Mouse (Mus musculus): ENCODE data around the gene Pfdn6. TPM values are rescaled to one million over a fixed set of nuclear protein-coding genes. Genes with fewer than 3 reads are reported as not detected.

Pfdn6 gene
- polyA plus RNA-seq, 1 experiment = 19.4 TPM

GRCm38 (mm10) chr17:33941381-33941780 lies 1.2 kb upstream of the Pfdn6 start:
- 43% methylated on average over 19 of the region's 19 CpGs for WGBS
- Histone ChIP-seq H3K27ac (ENCODE audit: insufficient read depth, low read depth, low read length) (no peak overlapping the region), H3K36me3 (ENCODE audit: control insufficient read depth, insufficient read depth, low read length) (peaks cover 6% of the 10 kb centered on the region), H3K4me3 (ENCODE audit: low read depth, low read length) (peak overlapping the region; percentile 94), H3K4me1 (ENCODE audit: control insufficient read depth, insufficient read depth, insufficient read length, low read length) (peaks cover 13% of the 10 kb centered on the region), H3K27me3 (ENCODE audit: control insufficient read depth, insufficient read depth, low read length) (no peaks in the 10 kb centered on the region)
- no peak for TF ChIP-seq CTCF (IDR thresholded peaks at IDR 0.05; ENCODE audit: extremely low read depth, insufficient read length, insufficient replicate concordance, low read depth, low read length)
- TF ChIP-seq POLR2A (IDR thresholded peaks at IDR 0.05; ENCODE audit: low read depth, low read length) = peak; percentile 21; the same call in 1 of the 2 replicates

DNA sequence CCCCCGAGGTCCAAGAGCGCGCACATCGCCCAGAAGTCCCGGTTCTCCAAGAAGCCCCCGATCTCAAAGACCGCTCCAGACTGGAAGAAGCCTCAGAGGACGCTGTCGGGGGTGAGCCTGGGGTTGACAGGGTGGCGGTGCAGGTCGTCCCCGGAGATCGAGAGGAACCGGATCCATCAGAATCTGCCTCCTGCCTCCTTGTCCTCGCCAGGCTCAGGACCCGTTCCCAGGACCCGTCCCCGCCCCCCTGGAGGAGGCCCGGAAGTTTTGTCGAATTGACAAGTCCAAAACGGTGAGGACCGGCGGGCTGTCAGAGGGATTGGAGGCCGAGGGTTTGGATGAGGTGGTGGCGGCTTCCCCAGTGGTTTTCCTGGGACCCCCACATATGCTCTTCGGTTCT lies 838 bp upstream of the Pfdn6 start:
- H3K27ac ChIP-seq (ENCODE audit: insufficient read depth, low read depth, low read length) = no peak overlapping the region
- no peak for TF ChIP-seq CTCF (IDR thresholded peaks at IDR 0.05; ENCODE audit: extremely low read depth, insufficient read length, insufficient replicate concordance, low read depth, low read length)
- no peak for TF ChIP-seq POLR2A (IDR thresholded peaks at IDR 0.05; ENCODE audit: low read depth, low read length)

GRCm38 (mm10) chr17:33938783-33939182 lies 1.4 kb downstream of the Pfdn6 start:
- no peak overlapping the region for H3K27ac ChIP-seq (ENCODE audit: insufficient read depth, low read depth, low read length)
- no peaks in the 10 kb centered on the region for H3K27me3 ChIP-seq (ENCODE audit: control insufficient read depth, insufficient read depth, low read length)
- H3K4me3 ChIP-seq (ENCODE audit: low read depth, low read length) = no peak overlapping the region
- peaks cover 11% of the 10 kb centered on the region for H3K36me3 ChIP-seq (ENCODE audit: control insufficient read depth, insufficient read depth, low read length)
- TF ChIP-seq CTCF (IDR thresholded peaks at IDR 0.05; ENCODE audit: extremely low read depth, insufficient read length, insufficient replicate concordance, low read depth, low read length) (no peak), POLR2A (IDR thresholded peaks at IDR 0.05; ENCODE audit: low read depth, low read length) (no peak)
- peaks cover 13% of the 10 kb centered on the region for H3K4me1 ChIP-seq (ENCODE audit: control insufficient read depth, insufficient read depth, insufficient read length, low read length)
- 64% methylated on average over 11 of the region's 11 CpGs for WGBS

More for the DNA sequence above, 838 bp upstream of the Pfdn6 start:
- WGBS = 1% methylated on average over 26 of the region's 26 CpGs
- H3K27me3 ChIP-seq (ENCODE audit: control insufficient read depth, insufficient read depth, low read length) = no peaks in the 10 kb centered on the region
- H3K36me3 ChIP-seq (ENCODE audit: control insufficient read depth, insufficient read depth, low read length) = peaks cover 6% of the 10 kb centered on the region
- peaks cover 13% of the 10 kb centered on the region for H3K4me1 ChIP-seq (ENCODE audit: control insufficient read depth, insufficient read depth, insufficient read length, low read length)
- peak overlapping the region; percentile 94 for H3K4me3 ChIP-seq (ENCODE audit: low read depth, low read length)

DNA sequence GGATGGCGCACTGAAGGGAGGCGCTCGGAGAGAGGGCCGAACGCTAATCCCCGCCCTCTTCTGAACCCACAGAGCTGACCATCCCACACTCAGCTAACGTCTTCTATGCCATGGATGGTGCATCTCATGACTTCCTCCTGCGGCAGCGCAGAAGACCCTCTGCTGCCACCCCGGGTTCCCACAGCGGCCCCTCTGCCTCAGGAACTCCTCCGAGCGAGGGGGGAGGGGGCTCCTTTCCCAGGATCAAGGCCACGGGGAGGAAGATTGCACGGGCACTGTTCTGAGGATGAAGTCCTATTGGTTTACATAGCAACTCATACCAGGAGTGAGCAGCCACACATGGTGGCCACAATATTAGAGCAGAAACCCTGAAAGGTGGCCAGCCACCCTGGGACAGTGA lies 3.1 kb downstream of the Pfdn6 start:
- 86% methylated on average over 15 of the region's 15 CpGs for WGBS
- H3K4me3 ChIP-seq (ENCODE audit: low read depth, low read length) = no peak overlapping the region
- H3K27me3 ChIP-seq (ENCODE audit: control insufficient read depth, insufficient read depth, low read length) = no peaks in the 10 kb centered on the region
- peaks cover 11% of the 10 kb centered on the region; the same call in 1 of the 2 replicates for H3K36me3 ChIP-seq (ENCODE audit: control insufficient read depth, insufficient read depth, low read length)
- H3K27ac ChIP-seq (ENCODE audit: insufficient read depth, low read depth, low read length) = no peak overlapping the region
- no peak for TF ChIP-seq CTCF (IDR thresholded peaks at IDR 0.05; ENCODE audit: extremely low read depth, insufficient read length, insufficient replicate concordance, low read depth, low read length)
- no peak for TF ChIP-seq POLR2A (IDR thresholded peaks at IDR 0.05; ENCODE audit: low read depth, low read length)
- H3K4me1 ChIP-seq (ENCODE audit: control insufficient read depth, insufficient read depth, insufficient read length, low read length) = peaks cover 15% of the 10 kb centered on the region

DNA sequence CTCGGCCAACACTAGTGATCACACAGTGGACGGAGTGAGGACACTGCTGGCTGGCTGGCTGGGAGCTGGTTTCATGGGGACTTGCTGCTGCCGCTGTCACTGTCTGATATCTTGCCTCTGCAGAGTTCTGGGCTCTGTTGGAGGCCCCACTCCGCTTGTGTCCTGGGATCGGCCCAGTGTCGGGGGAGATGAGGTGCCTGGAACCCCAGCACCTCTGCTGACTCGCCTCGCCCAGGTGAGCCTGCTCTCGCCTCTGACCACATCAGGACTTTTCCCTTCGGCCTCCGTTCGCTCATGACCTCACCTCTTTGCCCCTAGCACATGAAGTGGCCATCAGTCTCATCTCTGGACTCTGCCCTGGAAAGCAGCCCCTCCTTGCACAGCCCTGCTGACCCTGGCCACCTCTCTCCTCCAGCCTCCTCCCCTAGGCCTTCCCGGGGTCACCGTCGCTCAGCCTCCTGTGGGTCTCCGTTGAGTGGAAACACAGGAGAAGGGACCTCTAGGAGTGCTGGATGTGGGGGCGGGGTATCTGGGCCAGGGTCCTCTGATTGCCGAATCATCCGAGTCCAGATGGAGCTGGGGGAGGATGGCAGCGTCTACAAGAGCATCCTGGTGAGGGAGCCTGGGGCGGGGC lies 4.6 kb downstream of the Pfdn6 start:
- WGBS = 91% methylated on average over 21 of the region's 21 CpGs
- no peaks in the 10 kb centered on the region for H3K27me3 ChIP-seq (ENCODE audit: control insufficient read depth, insufficient read depth, low read length)
- no peak overlapping the region for H3K27ac ChIP-seq (ENCODE audit: insufficient read depth, low read depth, low read length)
- no peak for TF ChIP-seq POLR2A (IDR thresholded peaks at IDR 0.05; ENCODE audit: low read depth, low read length)
- TF ChIP-seq CTCF (IDR thresholded peaks at IDR 0.05; ENCODE audit: extremely low read depth, insufficient read length, insufficient replicate concordance, low read depth, low read length) = no peak
- H3K4me1 ChIP-seq (ENCODE audit: control insufficient read depth, insufficient read depth, insufficient read length, low read length) = peaks cover 8% of the 10 kb centered on the region
- no peak overlapping the region for H3K4me3 ChIP-seq (ENCODE audit: low read depth, low read length)
- peaks cover 11% of the 10 kb centered on the region; the same call in 1 of the 2 replicates for H3K36me3 ChIP-seq (ENCODE audit: control insufficient read depth, insufficient read depth, low read length)

DNA sequence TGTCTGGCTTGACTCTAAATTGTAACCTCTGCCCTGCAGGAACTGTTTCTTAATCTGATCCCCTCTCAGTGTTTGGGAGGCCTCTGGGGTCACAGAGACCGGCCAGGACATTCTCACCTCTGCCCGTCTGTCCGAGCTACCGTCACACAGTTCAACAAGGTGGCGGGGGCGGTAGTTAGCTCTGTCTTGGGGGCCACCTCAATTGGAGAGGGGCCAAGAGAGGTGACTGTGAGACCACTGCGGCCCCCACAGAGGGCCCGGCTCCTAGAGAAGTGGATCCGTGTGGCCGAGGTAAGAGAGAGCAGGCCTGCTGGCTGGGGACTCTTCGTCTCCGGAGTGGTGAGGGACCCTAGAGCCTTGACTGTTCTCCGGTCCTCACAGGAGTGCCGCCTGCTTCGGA lies 7.2 kb downstream of the Pfdn6 start:
- Histone ChIP-seq H3K27me3 (ENCODE audit: control insufficient read depth, insufficient read depth, low read length) (no peaks in the 10 kb centered on the region), H3K36me3 (ENCODE audit: control insufficient read depth, insufficient read depth, low read length) (peaks cover 15% of the 10 kb centered on the region), H3K4me1 (ENCODE audit: control insufficient read depth, insufficient read depth, insufficient read length, low read length) (peaks cover 2% of the 10 kb centered on the region; the same call in 1 of the 2 replicates), H3K4me3 (ENCODE audit: low read depth, low read length) (no peak overlapping the region), H3K27ac (ENCODE audit: insufficient read depth, low read depth, low read length) (no peak overlapping the region)
- TF ChIP-seq POLR2A (IDR thresholded peaks at IDR 0.05; ENCODE audit: low read depth, low read length) = no peak
- TF ChIP-seq CTCF (IDR thresholded peaks at IDR 0.05; ENCODE audit: extremely low read depth, insufficient read length, insufficient replicate concordance, low read depth, low read length) = no peak
- 94% methylated on average over 15 of the region's 15 CpGs for WGBS

DNA sequence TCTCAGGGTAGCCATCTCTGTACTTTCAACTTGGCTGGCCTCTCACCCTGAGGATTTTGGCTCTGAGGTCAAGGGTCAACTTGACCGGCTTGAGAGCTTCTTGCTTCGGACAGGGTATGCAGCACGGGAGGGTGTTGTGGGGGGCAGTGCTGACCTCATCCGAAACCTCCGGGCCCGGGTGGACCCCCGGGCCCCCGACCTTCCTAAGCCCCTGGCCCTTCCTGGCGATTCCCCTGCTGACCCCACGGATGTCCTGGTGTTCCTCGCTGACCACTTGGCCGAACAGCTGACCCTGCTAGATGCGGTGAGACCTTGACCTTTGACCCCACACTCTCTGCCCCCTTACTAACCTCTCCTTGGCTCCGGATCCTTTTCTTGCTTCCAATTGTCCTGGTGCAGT lies 7.7 kb downstream of the Pfdn6 start:
- TF ChIP-seq CTCF (IDR thresholded peaks at IDR 0.05; ENCODE audit: extremely low read depth, insufficient read length, insufficient replicate concordance, low read depth, low read length) (no peak), POLR2A (IDR thresholded peaks at IDR 0.05; ENCODE audit: low read depth, low read length) (no peak)

More for the DNA sequence above, 7.7 kb downstream of the Pfdn6 start:
- Histone ChIP-seq H3K27ac (ENCODE audit: insufficient read depth, low read depth, low read length) (no peak overlapping the region), H3K4me1 (ENCODE audit: control insufficient read depth, insufficient read depth, insufficient read length, low read length) (peaks cover 2% of the 10 kb centered on the region; the same call in 1 of the 2 replicates), H3K36me3 (ENCODE audit: control insufficient read depth, insufficient read depth, low read length) (peaks cover 17% of the 10 kb centered on the region), H3K4me3 (ENCODE audit: low read depth, low read length) (no peak overlapping the region), H3K27me3 (ENCODE audit: control insufficient read depth, insufficient read depth, low read length) (no peaks in the 10 kb centered on the region)
- WGBS = 90% methylated on average over 14 of the region's 14 CpGs

Measured in small intestine, adult 2 months (tissue).